Mouse (Mus musculus) lung, embryonic 15.5 days (tissue): ENCODE data around the gene Prl2c5. TPM values are rescaled to one million over a fixed set of nuclear protein-coding genes. Genes with fewer than 3 reads are reported as not detected.
"Not testable (repeated sequence)": the region's sequence is repeated elsewhere in the genome, so short reads cannot be mapped to it uniquely, and the experiment has no call there.

ENCODE experiments used
- ATAC-seq: fragments of 200-750 bp; cut with Nextera tagmentation; 2 replicates; pipeline ENCODE4 v1.8.0; 2017; ENCODE audit warnings: moderate number of reproducible peaks, borderline replicate concordance; ENCODE audit not compliant: low FRiP score, low TSS enrichment; ENCODE audit errors: extremely low read depth
- H3K27ac ChIP-seq: fragments of 300-500 bp; sonication (generic); 2 replicates; pipeline ENCODE4 v1.5.1; 2015; ENCODE audit warnings: moderate library complexity, mild to moderate bottlenecking, inconsistent platforms
- H3K27me3 ChIP-seq: fragments of 300-500 bp; sonication (generic); 2 replicates; pipeline ENCODE4 v1.6.1; 2015; ENCODE audit warnings: inconsistent platforms
- H3K36me3 ChIP-seq: fragments of 300-500 bp; sonication (generic); 2 replicates; pipeline ENCODE4 v1.6.1; 2015; ENCODE audit warnings: inconsistent platforms
- H3K4me1 ChIP-seq: fragments of 300-500 bp; sonication (generic); 2 replicates; pipeline ENCODE4 v1.6.1; 2015; ENCODE audit warnings: inconsistent platforms
- H3K4me2 ChIP-seq: fragments of 300-500 bp; sonication (generic); 2 replicates; pipeline ENCODE4 v1.6.1; 2015; ENCODE audit warnings: inconsistent platforms, mild to moderate bottlenecking, moderate library complexity
- H3K4me3 ChIP-seq: fragments of 300-500 bp; sonication (generic); 2 replicates; pipeline ENCODE4 v1.5.1; 2015; ENCODE audit warnings: mild to moderate bottlenecking, inconsistent platforms
- H3K9ac ChIP-seq: fragments of 300-500 bp; sonication (generic); 2 replicates; pipeline ENCODE4 v1.6.1; 2015; ENCODE audit warnings: inconsistent platforms
- H3K9me3 ChIP-seq: fragments of 300-500 bp; sonication (generic); 2 replicates; pipeline ENCODE4 v1.6.1; 2016; ENCODE audit warnings: inconsistent platforms
- WGBS: fragments of 180-500 bp; shearing (Covaris S2); methylation state at CpG from one replicate; pipeline ENCODE4 v1.1.7; 2015; 5-methylcytosine and 5-hydroxymethylcytosine counted together
- polyA plus RNA-seq: library from polyadenylated mRNA; unstranded; fragments of >200 nt; fragmentation: Nextera tagmentation; extraction: Ambion mirVana; gene quantifications from 2 replicates; pipeline ENCODE4 v1.2.1, GENCODE M21; 2015

Prl2c5 gene
- not detected in 2 replicates for polyA plus RNA-seq

DNA sequence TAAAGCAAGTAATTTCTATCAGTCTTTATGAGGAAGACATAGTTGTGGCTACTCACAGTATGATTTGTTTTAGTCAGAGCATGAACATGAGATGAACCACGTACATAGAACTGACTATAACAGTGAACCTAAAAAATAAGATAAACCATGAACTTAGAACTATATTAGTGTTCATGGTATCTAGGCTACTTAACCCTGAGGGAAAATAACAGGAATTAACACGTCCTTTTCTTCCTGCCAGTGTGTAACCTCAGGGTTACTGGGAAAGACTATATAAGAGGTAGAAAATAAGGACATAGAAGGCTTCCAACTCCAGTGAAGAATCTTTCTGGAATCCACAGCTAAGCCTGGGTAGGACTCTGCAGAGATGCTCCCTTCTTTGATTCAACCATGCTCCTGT, at the start of gene Prl2c5:
Gene Prl2c5 (plus strand): TSS at position 301 of the 400 bp plus-strand sequence.
- not testable (repeated sequence) for H3K9ac ChIP-seq, H3K4me1 ChIP-seq, ATAC-seq, H3K36me3 ChIP-seq, H3K27ac ChIP-seq, H3K4me2 ChIP-seq, H3K4me3 ChIP-seq, H3K9me3 ChIP-seq, H3K27me3 ChIP-seq
- WGBS, result 46% methylated on average over 2 of the region's 2 CpGs

- not testable (repeated sequence) for H3K27me3 ChIP-seq, H3K36me3 ChIP-seq, ATAC-seq
Observed at GRCm38 (mm10) chr13:13162777-13163485, 19.6 kb upstream of the Prl2c5 start.

DNA sequence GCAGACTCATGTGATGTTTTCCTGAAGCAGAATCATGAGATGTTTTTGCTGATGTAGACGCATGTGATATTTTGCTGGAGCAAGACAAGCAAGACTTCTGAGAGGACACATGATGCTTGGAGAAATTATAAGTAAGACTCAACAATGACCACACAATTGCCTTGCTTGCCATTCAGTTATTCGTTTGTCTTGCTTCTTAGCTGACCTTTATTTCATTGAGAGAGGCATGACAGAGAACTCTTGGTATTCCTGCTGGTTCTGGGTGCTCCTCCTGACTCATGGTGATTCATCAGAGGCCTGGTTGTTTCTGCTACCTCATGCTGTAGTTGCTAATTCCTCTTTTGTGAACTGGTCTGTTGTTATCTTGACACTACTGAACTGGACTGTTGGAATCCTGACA, 13.9 kb upstream of the Prl2c5 start:
- 63% methylated on average over 2 of the region's 2 CpGs for WGBS
- ATAC-seq, H3K4me2 ChIP-seq, H3K9me3 ChIP-seq, H3K4me1 ChIP-seq, H3K27ac ChIP-seq, H3K9ac ChIP-seq, H3K27me3 ChIP-seq, H3K36me3 ChIP-seq, H3K4me3 ChIP-seq: not testable (repeated sequence)

More at GRCm38 (mm10) chr13:13162777-13163485, 19.6 kb upstream of the Prl2c5 start:
- H3K4me3 ChIP-seq, H3K9ac ChIP-seq, H3K27ac ChIP-seq, H3K4me1 ChIP-seq, H3K9me3 ChIP-seq, H3K4me2 ChIP-seq: not testable (repeated sequence)
- 66% methylated on average over 4 of the region's 7 CpGs for WGBS

DNA sequence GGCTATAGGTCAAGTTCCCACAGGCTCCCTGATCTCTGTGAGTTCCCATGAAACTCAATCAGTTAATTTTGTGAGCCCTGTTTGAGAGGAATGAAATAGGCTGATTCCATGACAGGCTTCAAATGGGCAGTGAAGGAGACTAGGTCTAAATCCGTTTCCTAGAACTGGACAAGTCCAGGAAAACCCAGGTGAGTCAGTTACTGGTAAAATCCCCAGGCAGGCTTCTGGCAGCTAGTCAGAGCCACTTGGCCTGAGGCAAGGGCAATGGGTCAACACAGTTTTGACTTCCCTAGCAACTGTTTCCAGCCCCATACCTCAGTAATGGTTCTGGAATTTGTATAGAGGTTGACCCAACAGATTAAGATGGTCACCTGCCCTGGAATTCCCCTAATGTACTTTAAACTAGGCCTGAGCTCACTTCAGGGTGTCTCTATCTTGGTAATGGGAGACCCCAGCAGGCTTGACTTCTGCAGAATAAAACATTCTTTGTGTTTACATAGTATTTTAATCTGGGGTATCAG, 8.8 kb upstream of the Prl2c5 start:
- WGBS, result 60% methylated on average over 1 of the region's 1 CpGs
- H3K27ac ChIP-seq, ATAC-seq, H3K36me3 ChIP-seq, H3K4me3 ChIP-seq, H3K4me1 ChIP-seq, H3K4me2 ChIP-seq, H3K9me3 ChIP-seq, H3K9ac ChIP-seq, H3K27me3 ChIP-seq: not testable (repeated sequence)

DNA sequence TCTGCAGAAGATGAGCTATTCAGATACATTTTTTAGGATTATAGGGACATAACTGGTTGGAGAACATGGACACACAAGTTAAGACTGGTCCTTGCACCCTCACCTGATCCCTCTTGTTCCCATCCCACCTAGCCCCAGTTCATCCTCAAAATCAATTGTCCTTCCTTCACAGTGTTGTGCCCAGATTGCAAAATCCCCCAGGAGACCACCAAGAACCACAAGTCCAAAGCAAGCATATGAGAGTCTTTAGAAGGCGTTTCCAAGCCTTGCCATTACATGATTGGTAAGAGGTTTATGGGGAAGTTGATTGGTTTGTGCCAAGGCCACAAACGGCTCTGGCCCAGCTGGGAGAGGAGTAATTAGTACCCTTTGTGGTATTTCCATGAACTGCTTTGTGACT, 6.8 kb upstream of the Prl2c5 start:
- 47% methylated on average over 2 of the region's 2 CpGs for WGBS
- H3K27ac ChIP-seq, H3K4me1 ChIP-seq, H3K9ac ChIP-seq, H3K27me3 ChIP-seq, H3K4me3 ChIP-seq, ATAC-seq, H3K36me3 ChIP-seq, H3K4me2 ChIP-seq, H3K9me3 ChIP-seq: not testable (repeated sequence)

- H3K9me3 ChIP-seq, H3K27ac ChIP-seq, ATAC-seq, H3K4me1 ChIP-seq, H3K4me3 ChIP-seq, H3K4me2 ChIP-seq, H3K36me3 ChIP-seq, H3K9ac ChIP-seq, H3K27me3 ChIP-seq: not testable (repeated sequence)
Observed at GRCm38 (mm10) chr13:13211168-13211567, 28.7 kb downstream of the Prl2c5 start.

DNA sequence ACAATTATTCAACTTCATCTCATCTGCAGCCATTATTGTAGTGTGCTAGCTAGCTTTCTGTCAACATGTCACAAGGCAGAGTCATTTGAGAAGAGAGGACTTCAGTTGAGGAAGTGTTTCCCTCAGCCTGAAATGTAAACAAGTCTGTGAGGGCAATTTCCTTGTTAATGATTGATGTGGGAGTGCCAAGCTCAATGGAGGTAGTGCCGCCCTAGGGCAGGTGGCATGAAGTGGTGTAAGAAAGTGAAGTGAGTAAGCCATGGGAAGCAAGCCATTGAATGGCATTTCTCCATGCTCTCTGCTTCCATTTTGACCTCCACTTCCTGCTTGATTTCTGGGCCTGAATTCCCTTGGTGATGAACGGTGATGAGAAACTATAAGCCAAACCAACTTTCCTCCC, 33.8 kb downstream of the Prl2c5 start:
- not testable (repeated sequence) for H3K9ac ChIP-seq, ATAC-seq, H3K27me3 ChIP-seq, H3K27ac ChIP-seq, H3K4me3 ChIP-seq, H3K4me1 ChIP-seq, H3K4me2 ChIP-seq, H3K36me3 ChIP-seq, H3K9me3 ChIP-seq
- whole genome bisulfite sequencing, result 69% methylated on average over 2 of the region's 2 CpGs

GRCm38 (mm10) chr13:13220231-13220630, 37.7 kb downstream of the Prl2c5 start:
- not testable (repeated sequence) for H3K9me3 ChIP-seq, H3K9ac ChIP-seq, H3K36me3 ChIP-seq, ATAC-seq, H3K27ac ChIP-seq, H3K4me3 ChIP-seq, H3K4me1 ChIP-seq, H3K27me3 ChIP-seq, H3K4me2 ChIP-seq
- WGBS, result 67% methylated on average over 5 of the region's 5 CpGs

- not testable (repeated sequence) for H3K9ac ChIP-seq, H3K4me3 ChIP-seq, H3K4me1 ChIP-seq, H3K36me3 ChIP-seq, H3K27me3 ChIP-seq, H3K9me3 ChIP-seq, ATAC-seq, H3K27ac ChIP-seq, H3K4me2 ChIP-seq
- WGBS, result 0% methylated on average over 1 of the region's 1 CpGs
Observed at GRCm38 (mm10) chr13:13237456-13237855, 54.9 kb downstream of the Prl2c5 start.

Other genes starting within 250 kb of the Prl2c5 start
- not detected in 2 replicates for gene Prl2c2, start 177.3 kb upstream of the Prl2c5 start, polyA plus RNA-seq
- 12.9 and 13.6 TPM in 2 replicates for gene Gpr137b, start 211.3 kb downstream of the Prl2c5 start, polyA plus RNA-seq